Mouse (Mus musculus) spleen, adult 18-20 months (tissue): ENCODE data around the gene Slc1a3.
"Not testable (repeated sequence)": the region's sequence is repeated elsewhere in the genome, so short reads cannot be mapped to it uniquely, and the experiment has no call there.

Source experiments
- DNase-seq, 2 experiments: peaks; one replicate each; pipeline ENCODE4 v3.0.0; 2022; ENCODE audit warnings: mixed read lengths in 2 of 2

Gene Slc1a3

DNA sequence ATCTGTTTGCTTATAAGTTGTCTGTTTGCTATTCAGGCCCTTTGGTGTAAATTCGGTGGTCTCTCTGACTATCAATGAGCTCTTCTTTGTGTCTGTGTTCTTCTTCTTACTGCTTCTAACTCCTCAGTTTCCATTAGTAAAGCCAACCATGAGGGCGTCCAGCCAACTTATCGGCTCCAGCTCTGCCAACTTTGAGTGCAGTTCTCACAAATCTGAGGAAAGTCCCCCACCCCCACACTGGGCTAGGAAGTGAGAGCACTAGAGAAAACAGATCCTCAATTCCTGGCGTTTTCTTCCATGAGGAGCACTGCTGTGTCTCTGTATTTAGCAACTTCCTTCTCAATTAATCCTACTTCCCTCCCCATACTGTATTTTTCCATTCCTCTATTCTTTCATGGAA is 4.4 kb downstream of the Slc1a3 start:
- no peak for DNase-seq

DNA sequence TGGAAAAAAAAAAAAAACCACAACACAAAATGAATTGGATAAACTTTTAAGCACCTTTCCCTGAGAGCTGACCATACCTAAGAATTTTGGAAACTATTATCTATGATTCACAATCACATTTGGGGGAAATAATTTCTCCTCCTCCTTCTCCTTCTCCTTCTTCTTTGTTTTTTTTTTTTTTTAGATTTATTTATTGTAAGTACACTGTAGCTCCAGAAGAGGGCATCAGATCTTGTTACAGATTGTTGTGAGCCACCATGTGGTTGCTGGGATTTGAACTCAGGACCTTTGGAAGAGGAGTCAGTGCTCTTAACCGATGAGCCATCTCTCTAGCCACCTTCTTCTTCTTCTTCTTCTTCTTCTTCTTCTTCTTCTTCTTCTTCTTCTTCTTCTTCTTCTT is 5.0 kb downstream of the Slc1a3 start:
- not testable (repeated sequence) for DNase-seq

DNA sequence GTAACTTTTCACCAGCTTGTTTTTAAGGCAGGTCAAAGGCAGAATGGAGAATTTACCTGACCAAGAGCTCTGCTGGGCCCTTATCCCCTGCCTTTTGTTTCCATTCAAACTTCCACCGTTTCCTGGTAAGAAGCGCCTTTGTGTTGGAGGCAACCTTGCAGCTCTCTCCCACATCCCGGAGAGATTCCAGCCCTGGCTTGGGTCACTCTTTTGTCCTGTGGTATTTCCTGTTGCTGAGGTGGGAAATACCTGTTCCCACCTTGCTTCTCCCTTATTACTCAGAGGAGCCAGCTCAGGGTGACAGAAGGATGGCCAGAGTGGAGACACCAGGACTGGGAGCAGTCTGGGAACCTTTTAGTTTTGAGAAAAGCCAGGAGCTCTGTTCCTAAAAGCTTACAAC is 12.6 kb downstream of the Slc1a3 start:
- no peak for DNase-seq

DNA sequence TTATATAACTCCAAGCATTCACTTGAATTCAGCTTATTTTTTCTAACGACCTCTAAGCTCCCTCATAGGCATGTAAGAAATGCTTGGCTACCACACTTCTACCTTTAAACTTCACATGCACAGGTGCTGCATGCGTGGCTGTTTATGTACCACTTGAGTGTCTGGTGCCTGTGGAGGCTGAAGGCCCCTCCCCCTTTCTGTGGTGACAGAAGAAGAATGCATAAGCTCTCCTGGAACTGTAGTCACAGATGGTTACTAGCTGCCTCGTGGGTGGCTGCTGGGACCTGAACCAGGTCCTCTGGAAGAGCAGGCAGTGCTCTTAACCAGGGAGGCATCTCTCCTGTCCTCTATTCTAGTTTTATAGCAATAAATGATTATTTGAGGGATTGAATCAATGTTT is 13.1 kb downstream of the Slc1a3 start:
- no peak for DNase-seq

DNA sequence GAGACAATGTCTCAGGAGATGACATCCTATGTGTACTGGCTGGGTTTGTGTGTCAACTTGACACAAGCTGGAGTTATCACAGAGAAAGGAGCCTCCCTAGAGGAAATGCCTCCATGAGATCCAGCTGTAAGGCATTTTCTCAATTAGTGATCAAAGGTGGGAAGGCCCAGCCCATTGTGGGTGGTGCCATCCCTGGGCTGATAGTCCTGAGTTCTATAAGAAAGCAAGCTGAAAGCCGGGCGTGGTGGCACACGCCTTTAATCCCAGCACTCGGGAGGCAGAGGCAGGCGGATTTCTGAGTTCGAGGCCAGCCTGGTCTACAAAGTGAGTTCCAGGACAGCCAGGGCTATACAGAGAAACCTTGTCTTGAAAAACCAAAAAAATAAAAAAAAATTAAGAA is 20.4 kb downstream of the Slc1a3 start:
- DNase-seq = not testable (repeated sequence)

DNA sequence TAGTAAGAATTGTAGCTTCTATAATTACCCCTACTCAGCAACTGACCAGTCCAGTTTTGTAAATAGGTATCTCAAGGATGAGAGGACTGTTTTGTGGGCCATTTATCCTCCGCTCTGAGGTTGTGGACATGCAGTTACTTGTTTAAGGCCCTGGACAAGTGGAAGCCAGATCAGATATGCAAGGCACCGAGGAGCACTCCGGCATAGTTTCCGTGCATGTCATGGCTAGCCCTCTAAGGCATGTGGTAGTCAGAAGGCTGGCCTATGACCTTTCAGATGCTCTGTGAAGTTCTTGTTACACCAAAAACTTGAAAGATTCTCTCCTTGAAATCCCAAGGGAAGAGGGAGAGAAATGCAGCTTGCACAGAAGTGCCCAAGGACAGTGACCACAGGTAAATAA is 23.7 kb downstream of the Slc1a3 start:
- DNase-seq = no peak

DNA sequence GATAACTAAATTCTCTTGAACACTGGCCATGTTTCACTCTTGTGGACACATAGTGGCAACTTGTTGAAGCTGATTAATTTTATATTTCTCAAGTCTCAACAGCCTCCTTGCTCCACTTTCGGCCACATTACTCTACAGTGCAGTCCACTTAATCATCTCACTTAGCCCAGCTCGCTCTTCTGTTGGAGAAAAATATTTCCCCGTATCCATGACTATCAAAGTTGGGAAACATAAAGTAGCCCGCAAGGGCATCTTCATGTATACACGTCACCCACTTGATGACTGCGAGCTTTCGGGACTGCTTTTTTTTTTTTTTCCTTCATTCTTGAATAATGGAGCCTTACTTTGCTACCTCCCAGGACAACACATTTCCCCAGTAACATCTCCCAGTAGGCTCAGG is 25.1 kb downstream of the Slc1a3 start:
- DNase-seq = no peak

DNA sequence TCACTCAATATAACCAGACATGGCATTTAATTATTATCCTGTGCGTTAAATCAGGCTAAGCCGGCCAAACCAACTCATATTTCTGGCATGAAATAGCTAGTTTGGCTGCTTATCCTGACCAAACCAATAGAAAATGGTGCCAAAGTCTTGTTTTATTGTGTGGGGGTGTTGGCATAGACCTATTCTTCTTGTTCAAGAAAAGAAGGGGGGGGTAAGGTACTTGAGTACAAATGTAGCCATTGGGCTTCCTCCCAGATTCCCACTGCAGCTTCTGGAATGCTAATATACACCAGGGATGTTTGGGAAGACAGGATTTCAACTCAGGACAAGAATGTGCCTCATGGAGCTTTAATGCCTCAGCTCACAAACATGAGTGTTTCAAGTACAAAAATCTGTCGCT is 26.3 kb downstream of the Slc1a3 start:
- no peak for DNase-seq

DNA sequence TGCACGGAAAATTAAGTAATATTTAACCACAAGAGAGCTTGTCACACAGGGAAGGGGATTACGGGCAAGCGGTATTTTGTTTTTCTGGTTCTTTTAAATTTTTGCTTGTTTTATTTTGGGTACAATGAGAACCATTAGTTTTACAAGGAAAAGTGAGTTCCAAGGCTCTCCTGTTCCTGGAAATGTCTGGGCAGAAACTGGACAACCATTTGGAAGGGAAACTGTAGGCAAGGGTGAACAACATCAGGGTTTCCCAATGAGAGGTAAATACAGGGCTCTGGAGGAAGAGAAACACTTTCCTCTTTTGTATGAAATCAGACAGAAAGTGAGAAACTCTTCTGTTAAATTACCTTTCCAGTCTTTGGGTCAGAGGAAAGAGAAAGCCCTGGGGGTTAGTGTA is 27.7 kb downstream of the Slc1a3 start:
- DNase-seq = no peak

DNA sequence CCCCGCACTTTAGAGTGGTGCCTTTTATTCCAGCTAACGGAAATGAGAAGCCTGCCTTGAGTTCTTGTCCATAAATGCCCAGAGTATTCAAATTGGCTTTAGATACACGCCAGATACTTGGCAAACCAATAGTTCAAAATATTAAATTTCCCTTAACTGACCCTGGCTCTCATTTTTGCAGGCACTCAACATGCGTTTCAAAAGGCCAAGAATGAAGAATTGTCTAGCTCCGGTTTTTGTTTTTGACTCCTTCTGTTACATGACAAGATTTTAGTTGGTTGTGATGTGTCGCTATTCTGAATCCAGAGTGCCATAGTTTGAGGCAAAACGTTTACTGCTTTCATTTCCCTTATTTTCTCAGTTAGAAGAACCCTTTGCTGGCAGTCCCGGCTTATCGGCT is 28.1 kb downstream of the Slc1a3 start:
- no peak for DNase-seq

DNA sequence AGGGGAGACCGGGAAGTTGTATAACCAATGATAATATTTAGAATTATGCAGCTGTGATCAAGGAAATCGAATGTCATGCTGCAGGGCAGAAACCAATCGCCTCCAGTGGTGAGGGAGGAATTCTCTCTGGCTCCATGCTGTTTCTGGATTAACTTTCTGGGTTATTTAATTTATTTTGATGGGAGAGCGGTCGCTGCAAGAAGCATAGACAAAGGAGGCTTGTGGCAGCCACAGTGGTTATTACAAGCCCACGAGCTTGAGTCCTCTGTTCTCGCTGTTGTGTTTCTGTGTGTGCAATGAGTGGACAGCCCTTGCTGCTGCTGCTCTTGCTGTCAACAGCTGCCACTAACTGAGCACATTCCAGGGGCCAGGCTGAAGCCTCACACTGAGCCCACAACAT is 28.6 kb downstream of the Slc1a3 start:
- DNase-seq = no peak

DNA sequence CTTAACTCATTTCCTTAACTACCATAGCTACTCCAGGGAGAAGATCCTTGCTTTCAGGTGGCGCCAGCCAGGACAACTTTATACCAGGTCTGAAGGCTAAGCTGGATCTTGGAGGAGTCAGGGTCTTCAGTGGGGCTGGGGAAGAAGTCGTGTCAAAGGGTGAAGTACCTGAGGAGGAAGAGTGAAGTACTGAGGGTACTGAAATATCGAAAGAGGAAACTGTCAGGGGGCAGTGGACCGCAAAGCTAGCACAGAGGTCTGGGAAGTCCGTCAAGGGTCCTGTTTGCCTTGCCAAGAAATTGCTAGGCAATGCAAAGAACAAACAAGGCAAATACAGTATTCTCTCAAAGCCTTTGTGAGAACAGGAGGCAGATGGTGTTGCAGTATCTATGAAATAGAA is 29.6 kb downstream of the Slc1a3 start:
- no peak for DNase-seq

DNA sequence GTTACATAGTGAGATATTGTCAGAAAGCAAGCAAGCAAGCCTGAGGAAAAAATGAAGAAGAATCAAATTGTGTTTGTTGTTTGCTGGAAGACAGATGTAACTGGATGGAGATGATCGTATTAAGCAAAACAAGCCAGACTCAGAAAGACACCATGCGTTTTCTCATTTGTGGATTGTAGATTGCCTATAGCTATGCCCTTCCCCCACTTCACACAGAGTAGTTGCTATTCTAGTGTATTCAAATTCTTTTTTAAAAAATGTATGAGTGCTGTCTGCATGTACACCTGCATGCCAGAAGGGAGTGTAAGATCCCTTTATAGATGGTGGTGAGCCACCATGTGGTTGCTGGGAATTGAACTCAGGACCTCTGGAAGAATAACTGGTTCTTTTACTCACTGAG is 33.6 kb downstream of the Slc1a3 start:
- no peak for DNase-seq

DNA sequence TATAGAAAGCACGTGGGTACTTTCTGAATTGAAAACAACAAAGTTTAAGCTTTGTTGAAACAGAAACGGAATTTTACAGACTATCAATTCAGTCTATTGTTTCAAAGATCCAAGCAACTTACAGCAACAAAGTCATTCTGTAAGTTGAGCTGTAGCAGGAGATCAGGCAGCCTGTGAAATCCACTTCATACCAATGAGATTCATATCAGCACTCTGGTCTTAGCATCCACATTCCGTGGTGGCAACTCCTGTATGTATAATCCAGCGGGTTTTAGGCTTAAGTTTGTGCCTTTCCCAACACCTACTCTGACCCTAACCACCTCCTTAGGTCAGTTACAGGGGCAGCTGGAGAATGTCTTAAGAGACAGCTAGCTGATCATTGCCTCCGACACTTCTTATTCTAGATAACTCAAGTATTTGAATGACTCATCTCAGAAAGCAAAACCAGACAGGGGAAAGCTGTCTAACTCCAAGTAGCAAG is 34.3 kb downstream of the Slc1a3 start:
- no peak for DNase-seq

DNA sequence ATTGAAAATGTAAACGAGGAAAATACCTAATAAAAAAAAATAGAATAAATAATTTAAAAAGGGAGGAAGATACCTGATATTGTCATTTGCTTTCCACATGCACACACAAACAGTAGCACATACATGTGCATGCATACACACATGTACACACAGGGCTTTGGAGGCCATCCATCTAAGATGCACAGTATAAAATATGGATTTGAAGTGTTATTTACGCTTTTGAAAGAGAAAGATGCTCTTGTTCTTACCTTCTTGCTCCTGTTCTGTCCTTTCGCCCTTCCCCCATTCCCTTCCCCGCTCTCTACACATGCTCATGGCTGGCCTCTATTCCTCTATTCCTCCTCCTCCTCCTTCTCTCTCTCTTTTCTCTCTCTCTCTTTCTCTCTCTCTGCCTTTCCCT is 34.9 kb downstream of the Slc1a3 start:
- no peak for DNase-seq

DNA sequence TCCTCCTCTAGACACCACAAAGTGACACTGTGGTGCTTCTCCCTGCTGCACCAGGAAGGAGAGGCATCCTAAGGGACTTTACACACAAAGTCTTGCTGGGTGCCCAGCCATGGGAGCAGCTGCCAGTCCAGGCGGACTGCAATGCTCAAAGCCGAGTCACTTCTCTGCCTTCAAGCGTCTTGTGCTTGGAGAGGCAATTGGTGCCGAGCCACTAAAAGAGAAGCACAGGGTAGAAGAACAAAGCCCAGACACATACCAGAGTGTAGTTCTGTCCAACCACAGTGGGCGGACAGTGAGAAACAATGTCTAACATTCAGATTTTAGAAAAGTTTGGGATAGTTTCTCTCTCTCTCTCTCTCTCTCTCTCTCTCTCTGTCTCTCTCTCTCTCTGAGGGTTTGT is 38.0 kb downstream of the Slc1a3 start:
- no peak for DNase-seq

DNA sequence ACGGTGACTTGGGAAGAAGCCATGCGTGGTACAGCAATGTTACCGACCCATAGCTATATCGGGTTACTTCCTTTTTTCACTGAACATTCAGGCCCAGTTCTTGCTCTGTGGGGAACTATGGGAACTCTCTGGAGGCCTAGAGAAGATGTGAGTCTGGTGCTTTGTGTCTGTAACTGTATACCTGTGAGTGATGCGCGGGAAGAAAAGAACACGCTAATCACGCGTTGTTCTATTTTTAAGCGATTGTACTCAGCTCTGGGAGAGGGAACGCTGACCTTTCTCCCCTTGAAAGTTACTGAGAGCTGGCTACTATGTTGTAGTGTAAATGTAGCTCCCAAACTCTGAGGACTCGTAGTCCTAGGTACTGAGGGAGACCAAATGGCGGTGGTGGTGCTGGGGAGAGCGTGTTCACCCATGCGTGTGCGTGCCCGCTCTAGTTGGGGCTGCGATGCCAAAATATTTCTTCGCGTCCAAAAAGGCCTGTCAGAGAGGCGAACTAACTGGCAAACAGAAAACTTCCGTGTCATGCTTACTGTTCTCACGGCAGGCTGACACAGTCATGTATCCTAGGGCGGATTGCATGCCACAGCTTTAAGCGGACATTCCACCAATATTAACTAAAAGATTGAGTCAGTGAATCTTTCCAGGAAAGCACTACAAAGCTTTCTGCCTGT is 42.6 kb downstream of the Slc1a3 start:
- DNase-seq = no peak

DNA sequence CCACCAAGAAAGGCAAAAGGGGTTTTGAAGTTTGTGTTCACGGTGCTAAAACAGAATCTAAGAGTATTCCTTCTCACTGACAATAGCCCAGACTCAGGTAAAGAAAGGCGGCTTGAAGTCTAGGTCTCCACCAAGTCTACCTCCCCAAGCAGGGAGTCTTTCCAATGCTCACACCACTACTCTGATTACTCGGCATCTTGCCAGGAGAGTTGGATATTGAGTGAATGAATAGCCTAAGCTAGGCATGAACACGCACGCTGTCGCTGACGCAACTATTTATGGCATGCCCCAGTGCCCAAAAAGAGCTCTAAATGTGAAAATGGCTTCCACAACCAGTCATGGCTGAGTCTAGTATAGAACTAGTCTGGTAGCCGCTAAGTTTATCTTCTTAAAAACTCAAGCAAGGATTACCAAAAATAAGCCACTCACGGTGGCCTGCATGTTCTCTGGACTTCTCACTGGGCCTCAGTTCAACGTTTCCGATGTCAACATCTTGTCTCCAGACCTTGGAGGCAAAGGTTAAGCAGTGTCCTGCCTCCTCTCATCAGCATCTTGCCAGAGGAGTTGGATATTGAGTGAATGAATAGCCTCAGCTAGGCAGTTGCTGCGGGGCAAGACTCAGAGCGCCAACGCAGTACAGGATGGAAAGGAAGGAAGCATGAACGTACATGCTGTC is 44.8 kb downstream of the Slc1a3 start:
- no peak for DNase-seq

DNA sequence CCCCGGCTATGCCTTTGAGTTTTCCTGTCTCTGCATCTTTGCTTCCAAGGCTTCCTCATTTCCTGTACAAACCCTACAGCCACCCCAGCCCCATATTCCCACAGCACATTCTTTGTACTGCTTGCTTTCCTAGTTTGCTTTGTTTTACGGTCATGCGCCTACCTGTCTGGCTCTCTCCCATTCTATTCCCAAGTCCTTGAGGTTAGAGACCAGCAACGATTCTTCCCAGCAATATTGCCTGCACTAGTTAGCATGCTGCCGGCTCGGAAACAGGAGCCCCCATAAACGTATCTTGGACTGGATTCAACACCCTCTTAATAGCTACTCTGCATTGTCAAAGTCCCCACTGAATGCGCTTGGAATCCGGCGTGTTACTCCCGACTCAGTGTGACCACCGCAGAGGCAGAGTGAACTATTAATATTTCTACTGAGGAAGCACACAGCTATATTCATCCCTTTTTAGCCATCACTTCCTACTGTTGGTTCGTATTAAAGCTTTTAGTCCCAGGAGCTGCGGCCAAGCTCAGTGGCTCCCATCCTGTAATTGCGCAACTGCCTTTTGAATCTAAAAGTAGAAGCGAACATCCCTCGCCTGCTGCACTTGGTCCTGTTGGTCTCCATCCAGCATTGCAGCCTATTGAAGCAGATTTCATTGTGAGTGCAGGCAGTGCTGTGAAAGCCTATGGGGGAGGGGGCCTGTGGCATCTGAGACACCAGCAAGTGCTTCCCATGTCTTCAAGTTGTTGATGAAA is 47.0 kb downstream of the Slc1a3 start:
- no peak for DNase-seq

DNA sequence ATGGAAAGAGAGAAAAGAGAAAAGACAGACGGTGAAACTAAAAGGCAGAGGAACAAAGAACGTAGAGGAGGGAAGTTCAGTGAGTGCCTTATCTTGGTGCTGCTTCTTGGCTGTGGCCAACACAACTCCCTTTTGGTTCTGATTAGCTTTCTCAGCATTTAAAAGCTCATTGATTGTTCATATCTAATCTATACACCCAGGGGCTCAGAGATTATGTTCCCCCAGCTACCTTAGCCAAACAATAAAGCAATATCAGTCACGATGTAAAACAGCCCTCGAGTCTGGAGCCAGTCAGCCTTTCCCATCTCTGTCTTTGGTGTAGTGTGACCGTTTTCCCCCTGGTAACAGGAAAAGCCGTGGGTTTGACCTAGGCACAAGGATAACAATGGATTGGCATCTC is 48.7 kb downstream of the Slc1a3 start:
- no peak for DNase-seq

DNA sequence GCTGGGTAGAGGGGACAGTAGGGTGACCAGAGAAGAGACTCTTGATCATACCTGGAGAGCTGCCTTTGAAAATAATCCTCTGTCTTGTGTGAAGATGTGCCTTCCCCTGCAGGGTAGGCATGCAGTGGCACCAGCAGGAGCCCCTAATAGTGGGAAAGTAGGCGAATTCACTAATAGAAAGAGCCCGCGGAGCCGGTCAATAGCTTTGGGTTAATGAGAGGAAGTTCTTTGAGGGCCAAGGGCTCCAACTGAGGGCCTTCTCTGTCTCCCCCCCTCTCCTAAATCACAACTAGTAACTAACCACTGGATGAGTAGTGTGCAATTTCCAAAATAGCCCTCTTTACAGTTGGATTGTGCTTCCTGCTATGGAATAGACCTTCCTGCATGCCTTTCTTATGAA is 50.6 kb downstream of the Slc1a3 start:
- no peak for DNase-seq

DNA sequence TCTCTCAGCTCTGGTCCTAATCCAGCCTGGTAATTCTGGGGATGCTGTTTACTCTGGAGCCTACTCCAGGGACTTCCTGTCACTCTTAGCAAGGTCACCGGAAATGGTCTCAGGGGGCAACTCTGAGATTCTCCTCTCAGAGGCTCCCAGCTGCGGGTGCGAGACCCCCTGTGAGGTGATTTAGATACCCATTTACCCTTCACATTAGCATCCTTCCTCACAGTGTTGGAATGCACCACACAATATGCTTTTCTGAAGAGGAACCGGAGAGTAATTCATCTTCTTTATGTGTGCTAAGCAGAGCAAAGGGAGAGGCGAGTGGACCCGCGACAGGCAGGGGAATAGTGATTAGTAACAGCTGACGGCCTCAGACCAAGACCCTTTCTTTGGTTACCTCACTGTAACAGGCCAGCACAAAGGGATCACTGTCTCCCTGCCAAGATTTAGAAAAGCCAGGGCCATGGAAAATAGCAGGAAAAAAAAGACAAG is 51.0 kb downstream of the Slc1a3 start:
- no peak for DNase-seq

DNA sequence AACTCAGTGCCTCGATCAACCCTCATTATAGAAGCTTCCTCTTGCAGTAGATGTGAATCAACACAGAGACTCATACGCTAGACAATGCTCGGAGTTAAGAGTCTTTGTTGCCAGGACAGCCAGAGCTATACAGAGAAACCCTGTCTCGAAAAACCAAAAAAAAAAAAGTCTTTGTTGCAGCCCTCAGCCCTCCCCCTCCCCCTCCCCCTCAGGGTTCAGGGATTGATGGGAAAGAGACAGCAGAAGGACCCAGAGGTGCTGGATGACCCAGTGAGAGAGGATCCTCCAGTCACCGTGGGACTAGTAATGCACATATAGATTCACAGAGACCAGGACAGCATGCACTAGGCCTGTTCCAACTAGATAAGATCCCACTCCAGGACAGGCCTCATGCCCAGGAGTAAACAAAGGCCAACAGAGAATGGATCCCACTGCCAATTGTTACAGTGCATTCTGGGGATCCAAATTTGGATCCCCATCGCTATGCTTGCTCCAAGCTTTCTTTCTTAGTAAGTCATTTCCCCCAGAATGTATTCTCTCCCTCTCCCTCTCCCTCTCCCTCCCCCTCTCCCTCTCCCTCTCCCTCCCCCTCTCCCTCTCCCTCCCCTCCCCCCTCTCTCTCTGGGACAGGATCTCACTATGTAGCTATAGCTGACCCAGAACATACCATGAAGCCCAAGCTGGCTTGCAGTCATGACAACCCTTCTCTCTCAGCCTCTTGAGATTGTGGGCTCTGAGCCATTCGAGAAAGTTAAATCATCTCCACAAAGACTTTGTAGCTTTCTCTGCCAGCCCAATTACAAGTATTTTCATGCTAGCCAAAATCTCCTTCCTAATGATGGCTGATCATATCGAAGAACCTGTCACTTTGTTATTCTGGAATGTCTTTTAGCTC is 52.2 kb downstream of the Slc1a3 start:
- DNase-seq = no peak
